Mouse (Mus musculus) cerebellum, postnatal 4 days (tissue): ENCODE data around the gene Cish.

Experiments
- DNase-seq, 2 experiments: peaks; one replicate each; pipeline ENCODE4 v3.0.0; 2022; ENCODE audit warnings: low spot score in 2 of 2, mixed read lengths in 1 of 2

The Cish gene

DNA sequence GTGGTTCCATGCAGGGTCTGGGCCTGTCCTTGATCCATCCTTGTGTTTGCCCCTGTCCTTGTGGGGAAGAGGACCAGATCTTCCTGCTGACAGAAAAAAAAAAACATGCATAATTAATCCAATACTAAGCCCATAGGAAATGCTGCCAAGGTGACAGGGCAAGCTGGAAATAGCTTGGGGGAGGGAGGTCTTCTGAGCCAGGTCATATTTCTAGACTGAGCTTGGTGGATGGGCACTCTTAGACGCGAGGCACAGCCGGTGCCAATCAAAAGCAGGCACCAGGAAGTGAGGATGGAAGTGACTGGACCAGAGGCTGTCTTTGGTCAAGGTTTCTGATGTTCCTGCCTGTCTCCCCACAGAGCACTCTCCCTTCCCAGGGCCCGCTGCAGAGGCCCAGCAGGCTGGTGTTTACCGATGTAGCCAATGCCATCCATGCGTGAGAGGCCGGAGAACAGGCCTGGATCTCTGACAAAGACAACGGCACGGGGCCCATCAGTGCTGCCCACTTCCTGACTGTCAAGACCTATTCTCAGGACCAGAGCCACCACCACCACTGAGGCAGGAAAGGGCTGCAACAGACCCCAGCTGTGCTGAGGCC lies 51.9 kb downstream of the Cish start:
- DNase-seq: no peak

DNA sequence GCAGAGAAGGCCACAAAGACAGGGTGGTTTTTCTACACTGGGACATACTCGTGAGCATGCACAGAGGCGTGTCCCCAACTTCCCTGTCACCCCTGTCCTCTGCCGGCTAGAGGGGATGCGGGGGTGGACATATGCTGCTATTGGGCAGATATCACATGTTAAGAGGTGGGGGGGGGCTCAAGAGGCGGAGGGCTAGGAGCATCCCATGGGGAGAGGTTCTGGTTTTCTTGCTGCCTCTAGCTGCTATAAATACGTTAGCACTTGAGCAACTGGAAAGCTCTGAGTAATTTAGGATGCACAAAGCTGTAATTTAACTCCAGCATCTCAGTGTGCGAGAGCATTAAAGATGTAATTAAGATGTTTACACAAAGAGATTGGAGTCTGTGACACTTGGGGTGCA lies 53.5 kb downstream of the Cish start:
- no peak for DNase-seq
